Mouse (Mus musculus) liver, embryonic 12.5 days (tissue): ENCODE data around the gene Rusc2. TPM values are rescaled to one million over a fixed set of nuclear protein-coding genes. Genes with fewer than 3 reads are reported as not detected.

Experiments
- ATAC-seq: fragments of 200-750 bp; cut with Nextera tagmentation; 2 replicates; pipeline ENCODE4 v1.8.0; 2017; ENCODE audit warnings: moderate number of reproducible peaks, mild to moderate bottlenecking, moderate library complexity
- H3K27ac ChIP-seq: fragments of 300-500 bp; sonication (generic); 2 replicates; pipeline ENCODE4 v1.5.1; 2016; ENCODE audit warnings: mild to moderate bottlenecking
- H3K27me3 ChIP-seq: fragments of 300-500 bp; sonication (generic); replicated peaks from 2 replicates; pipeline ENCODE4 v1.6.1; 2016; ENCODE audit warnings: mild to moderate bottlenecking, moderate library complexity
- H3K36me3 ChIP-seq: fragments of 300-500 bp; sonication (generic); 2 replicates; pipeline ENCODE4 v1.6.1; 2016; ENCODE audit warnings: mild to moderate bottlenecking, moderate library complexity
- H3K4me1 ChIP-seq: fragments of 300-500 bp; sonication (generic); 2 replicates; pipeline ENCODE4 v1.6.1; 2016
- H3K4me2 ChIP-seq: fragments of 300-500 bp; sonication (generic); 2 replicates; pipeline ENCODE4 v1.6.1; 2016; ENCODE audit warnings: mild to moderate bottlenecking, moderate library complexity
- H3K4me3 ChIP-seq: fragments of 300-500 bp; sonication (generic); 2 replicates; pipeline ENCODE4 v1.5.1; 2016; ENCODE audit warnings: mild to moderate bottlenecking, moderate library complexity
- H3K9ac ChIP-seq: fragments of 300-500 bp; sonication (generic); 2 replicates; pipeline ENCODE4 v1.6.1; 2016; ENCODE audit warnings: mild to moderate bottlenecking, moderate library complexity
- H3K9me3 ChIP-seq: fragments of 300-500 bp; sonication (generic); replicated peaks from 2 replicates; pipeline ENCODE4 v1.6.1; 2016; ENCODE audit warnings: mild to moderate bottlenecking, moderate library complexity
- WGBS: fragments of 180-500 bp; shearing (Covaris S2); methylation state at CpG from one replicate; pipeline ENCODE4 v1.1.7; 2016; ENCODE audit not compliant: insufficient replicate concordance; 5-methylcytosine and 5-hydroxymethylcytosine counted together
- polyA plus RNA-seq: library from polyadenylated mRNA; unstranded; fragments of >200 nt; fragmentation: Nextera tagmentation; extraction: Ambion mirVana; gene quantifications from 2 replicates; pipeline ENCODE4 v1.2.1, GENCODE M21; 2016

The Rusc2 gene
- polyA plus RNA-seq, 1 experiment from 2014 or later: 1.7 TPM

DNA sequence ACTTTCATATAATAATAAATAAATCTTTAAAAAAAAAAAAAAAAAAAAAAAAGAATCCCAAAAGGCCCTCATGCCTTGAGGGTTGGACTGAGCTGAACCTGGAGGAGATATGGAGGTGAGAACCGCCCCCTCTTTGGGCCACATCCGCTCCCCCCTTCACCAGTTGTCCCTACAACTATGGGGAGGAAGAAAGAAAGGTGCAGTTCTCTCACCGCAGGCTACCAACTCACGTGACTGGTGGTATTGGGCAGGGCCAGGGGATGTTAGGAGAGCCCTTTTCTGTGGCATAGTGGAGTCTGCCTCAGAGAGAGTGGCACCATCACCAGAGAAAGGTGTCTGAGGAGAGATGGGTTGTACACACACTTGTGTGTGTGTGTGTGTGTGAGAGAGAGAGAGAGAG lies 74.7 kb downstream of the Rusc2 start:
- H3K9me3 ChIP-seq: no peaks in the 10 kb centered on the region

DNA sequence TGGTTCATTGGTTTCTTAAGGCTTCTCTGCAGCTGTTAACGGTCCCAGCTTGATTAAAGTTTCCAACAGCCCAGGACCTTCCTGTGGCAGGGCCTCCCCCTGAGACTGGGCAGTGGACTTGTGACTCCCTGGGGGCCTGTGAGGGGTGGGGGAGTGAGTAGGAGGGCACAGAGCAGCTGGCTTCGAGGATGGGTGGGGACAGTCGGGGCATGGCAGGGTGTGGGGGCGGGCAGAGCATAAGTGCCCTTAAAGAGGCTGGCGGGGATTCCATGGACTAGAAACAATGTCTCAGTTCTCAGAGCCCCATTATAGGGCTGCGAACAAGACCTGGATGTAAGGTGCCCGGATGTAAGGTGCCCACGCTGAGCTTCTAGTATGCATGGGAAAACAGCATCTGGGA lies 75.3 kb downstream of the Rusc2 start:
- Histone ChIP-seq H3K27me3 (peaks cover 56% of the 10 kb centered on the region), H3K4me1 (peaks cover 16% of the 10 kb centered on the region; the same call in 1 of the 2 replicates), H3K4me2 (no peak overlapping the region), H3K9ac (no peak overlapping the region), H3K36me3 (no peaks in the 10 kb centered on the region), H3K27ac (no peak overlapping the region), H3K4me3 (no peak overlapping the region), H3K9me3 (no peaks in the 10 kb centered on the region)
- 27% methylated on average over 8 of the region's 8 CpGs for WGBS
- ATAC-seq: no peak

More for the DNA sequence above, 74.7 kb downstream of the Rusc2 start:
- no peak overlapping the region for H3K27ac ChIP-seq
- H3K9ac ChIP-seq: no peak overlapping the region
- H3K4me3 ChIP-seq: no peak overlapping the region
- H3K4me2 ChIP-seq: no peak overlapping the region
- H3K27me3 ChIP-seq: peaks cover 63% of the 10 kb centered on the region
- H3K4me1 ChIP-seq: peaks cover 16% of the 10 kb centered on the region; the same call in 1 of the 2 replicates
- WGBS: 13% methylated on average over 4 of the region's 4 CpGs
- ATAC-seq: no peak
- H3K36me3 ChIP-seq: no peaks in the 10 kb centered on the region

DNA sequence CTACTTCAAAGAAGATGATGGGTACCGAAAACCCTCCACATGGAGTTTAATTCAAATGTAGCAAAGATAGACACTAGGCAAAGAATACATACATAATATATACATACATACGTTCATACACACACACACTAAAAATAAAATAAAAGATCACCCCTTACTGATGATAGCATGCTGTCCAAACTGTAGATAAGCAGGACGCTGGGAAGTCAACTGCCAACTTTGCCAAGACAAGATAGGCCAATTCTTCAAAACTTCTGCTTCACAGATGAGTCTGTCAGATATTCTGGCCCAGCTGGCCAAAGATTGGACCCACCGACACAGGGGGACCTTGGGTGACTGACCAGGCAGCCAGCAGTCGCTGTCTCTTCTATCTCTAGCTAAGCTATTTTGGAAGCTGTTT lies 81.3 kb downstream of the Rusc2 start:
- Histone ChIP-seq H3K9ac (no peak overlapping the region), H3K4me3 (no peak overlapping the region), H3K27ac (no peak overlapping the region), H3K27me3 (peaks cover 1% of the 10 kb centered on the region; the same call in 1 of the 2 replicates), H3K4me2 (no peak overlapping the region), H3K36me3 (no peaks in the 10 kb centered on the region), H3K9me3 (no peaks in the 10 kb centered on the region), H3K4me1 (no peaks in the 10 kb centered on the region)
- 61% methylated on average over 5 of the region's 5 CpGs for WGBS
- no peak for ATAC-seq

DNA sequence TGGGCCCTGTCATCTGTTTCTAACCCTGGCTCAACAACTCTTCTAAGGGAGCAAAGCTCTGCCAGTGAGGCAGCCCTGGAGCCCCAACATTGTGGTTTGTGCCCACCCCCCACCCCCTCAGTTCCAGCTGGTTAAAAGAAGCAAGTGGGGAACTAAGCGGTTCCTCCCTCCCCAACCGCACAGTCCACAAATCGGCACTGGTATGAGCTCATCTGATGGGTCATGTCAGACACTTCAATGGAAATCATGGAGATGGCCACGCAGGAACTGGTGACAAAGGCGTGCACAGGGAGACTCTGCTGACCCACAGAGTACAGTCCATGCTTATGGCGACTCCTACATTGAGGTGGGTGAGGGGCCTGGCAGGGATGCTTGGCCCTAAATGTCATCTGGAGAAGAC lies 84.2 kb downstream of the Rusc2 start:
- Histone ChIP-seq H3K9me3 (no peaks in the 10 kb centered on the region), H3K9ac (no peak overlapping the region), H3K36me3 (no peaks in the 10 kb centered on the region), H3K4me3 (no peak overlapping the region), H3K4me2 (no peak overlapping the region), H3K4me1 (no peaks in the 10 kb centered on the region), H3K27ac (no peak overlapping the region), H3K27me3 (no peaks in the 10 kb centered on the region)
- ATAC-seq: no peak
- 62% methylated on average over 6 of the region's 6 CpGs for WGBS

DNA sequence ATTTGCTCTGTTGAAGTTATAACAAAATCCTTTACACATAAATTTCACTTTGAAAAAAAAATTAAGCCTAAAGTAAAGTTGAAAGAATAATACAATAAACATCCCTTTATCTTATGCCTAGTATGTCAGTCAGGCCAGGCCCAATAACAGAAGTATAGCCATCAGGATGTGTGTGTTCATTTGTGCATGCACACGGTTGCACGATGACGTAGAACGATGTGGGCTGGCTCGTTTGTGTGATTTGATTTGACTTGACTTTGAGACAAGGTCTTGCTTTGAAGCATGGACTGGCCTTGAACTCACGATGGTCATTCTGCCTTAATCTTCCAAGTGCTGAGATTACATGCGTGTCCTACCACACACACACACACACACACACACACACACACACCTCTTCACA lies 85.1 kb downstream of the Rusc2 start:
- no peak overlapping the region for H3K4me2 ChIP-seq
- WGBS: 80% methylated on average over 7 of the region's 7 CpGs
- no peak for ATAC-seq

DNA sequence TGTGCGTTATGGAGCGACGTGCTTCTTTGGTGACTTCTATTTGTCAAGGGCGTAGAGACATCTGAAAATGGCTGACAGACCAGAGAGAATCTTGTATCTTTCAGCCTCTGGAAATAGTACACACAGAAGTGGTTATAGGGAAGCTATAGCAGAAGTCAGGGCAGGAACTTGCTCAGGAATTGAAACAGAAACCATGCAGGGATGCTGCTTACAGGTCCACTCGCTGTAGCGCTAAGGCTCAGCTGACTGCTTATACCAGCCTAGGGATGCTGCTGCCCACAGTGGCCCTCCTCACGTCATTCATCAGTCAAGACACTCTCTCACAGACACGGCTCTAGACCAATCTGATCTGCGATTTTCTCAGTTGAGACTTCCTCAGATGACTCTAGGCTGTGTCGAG lies 88.5 kb downstream of the Rusc2 start:
- ATAC-seq: no peak
- Histone ChIP-seq H3K4me1 (no peaks in the 10 kb centered on the region), H3K27me3 (0 out of 2 replicates have a peak, but pooled peaks cover 3% of the 10 kb centered on the region), H3K36me3 (no peaks in the 10 kb centered on the region), H3K4me3 (no peak overlapping the region), H3K27ac (no peak overlapping the region), H3K4me2 (no peak overlapping the region), H3K9me3 (no peaks in the 10 kb centered on the region), H3K9ac (no peak overlapping the region)
- WGBS: 71% methylated on average over 10 of the region's 10 CpGs

More for the DNA sequence above, 85.1 kb downstream of the Rusc2 start:
- Histone ChIP-seq H3K27ac (no peak overlapping the region), H3K4me1 (no peaks in the 10 kb centered on the region), H3K4me3 (no peak overlapping the region), H3K36me3 (no peaks in the 10 kb centered on the region), H3K9ac (no peak overlapping the region), H3K27me3 (no peaks in the 10 kb centered on the region), H3K9me3 (no peaks in the 10 kb centered on the region)

DNA sequence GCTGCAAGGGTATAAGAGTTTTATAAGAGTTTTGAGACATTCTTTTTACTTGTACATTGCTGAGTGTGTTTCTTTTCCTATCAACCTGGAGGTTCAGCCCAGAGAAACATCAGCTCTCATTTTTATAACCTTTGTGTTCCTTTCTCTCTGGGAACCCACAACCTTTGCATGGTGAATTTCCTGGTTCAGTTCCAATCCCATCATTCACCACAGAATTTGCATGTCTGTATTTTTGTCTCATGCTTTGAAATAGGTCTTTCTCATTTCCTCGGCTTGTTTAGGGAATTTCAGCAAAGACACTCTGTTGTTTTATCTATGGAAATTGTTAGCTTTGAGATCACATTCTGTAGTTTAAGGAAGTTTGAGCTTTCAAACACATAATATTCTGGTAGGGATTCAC lies 91.9 kb downstream of the Rusc2 start:
- WGBS: 40% methylated on average over 1 of the region's 1 CpGs

DNA sequence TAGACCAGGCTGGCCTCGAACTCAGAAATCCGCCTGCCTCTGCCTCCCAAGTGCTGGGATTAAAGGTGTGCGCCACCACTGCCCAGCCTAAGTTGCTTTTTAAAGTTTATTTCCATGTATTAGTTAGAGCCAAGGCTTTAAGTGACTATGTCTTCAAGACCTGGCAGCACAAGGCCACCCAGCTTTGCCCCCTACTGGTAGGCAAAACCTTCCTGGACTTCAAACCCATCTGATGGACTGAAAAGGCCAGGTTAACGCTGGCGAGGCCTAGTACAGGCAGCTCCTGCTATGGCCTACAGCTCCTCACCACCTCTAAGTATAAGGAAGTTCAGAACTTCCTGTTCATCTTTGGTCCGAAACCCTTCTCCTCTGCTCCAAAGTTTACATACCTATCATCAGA lies 94.8 kb downstream of the Rusc2 start:
- ATAC-seq: no peak
- Histone ChIP-seq H3K4me3 (no peak overlapping the region), H3K4me1 (peaks cover 17% of the 10 kb centered on the region), H3K36me3 (no peaks in the 10 kb centered on the region), H3K4me2 (no peak overlapping the region), H3K27ac (no peak overlapping the region), H3K27me3 (0 out of 2 replicates have a peak, but pooled peaks cover 3% of the 10 kb centered on the region), H3K9me3 (no peaks in the 10 kb centered on the region), H3K9ac (no peak overlapping the region)
- WGBS: 71% methylated on average over 6 of the region's 6 CpGs

More for the DNA sequence above, 91.9 kb downstream of the Rusc2 start:
- no peaks in the 10 kb centered on the region for H3K36me3 ChIP-seq
- no peak for ATAC-seq
- no peak overlapping the region for H3K27ac ChIP-seq
- no peak overlapping the region for H3K4me3 ChIP-seq
- peaks cover 8% of the 10 kb centered on the region for H3K4me1 ChIP-seq
- 0 out of 2 replicates have a peak, but pooled peaks cover 3% of the 10 kb centered on the region for H3K27me3 ChIP-seq
- no peak overlapping the region for H3K4me2 ChIP-seq
- H3K9me3 ChIP-seq: no peaks in the 10 kb centered on the region
- H3K9ac ChIP-seq: no peak overlapping the region

Other genes with a start within 250 kb of the Rusc2 start
- 0.07 and 0.27 TPM in 2 replicates for gene Atp8b5, start 114.8 kb upstream of the Rusc2 start, polyA plus RNA-seq
- gene Fam166b, start 47.2 kb downstream of the Rusc2 start, polyA plus RNA-seq: not detected in 2 replicates
- gene Tesk1, start 60.0 kb downstream of the Rusc2 start, polyA plus RNA-seq: 2.8 and 3.2 TPM in 2 replicates
- 1.1 TPM in 2 replicates for gene Cd72, start 72.6 kb downstream of the Rusc2 start, polyA plus RNA-seq
- not detected in 2 replicates for gene Sit1, start 101.8 kb downstream of the Rusc2 start, polyA plus RNA-seq
- 38.3 and 40.0 TPM in 2 replicates for gene Ccdc107, start 110.9 kb downstream of the Rusc2 start, polyA plus RNA-seq
- gene Arhgef39, start 117.7 kb downstream of the Rusc2 start, polyA plus RNA-seq: 32.6 and 35.8 TPM in 2 replicates
- gene Car9, start 125.0 kb downstream of the Rusc2 start, polyA plus RNA-seq: 1.2 and 1.3 TPM in 2 replicates
- 27.9 and 29.9 TPM in 2 replicates for gene Tpm2, start 141.8 kb downstream of the Rusc2 start, polyA plus RNA-seq
- 17.9 and 19.7 TPM in 2 replicates for gene Creb3, start 180.4 kb downstream of the Rusc2 start, polyA plus RNA-seq
- gene Tln1, start 180.7 kb downstream of the Rusc2 start, polyA plus RNA-seq: 73.3 and 75.5 TPM in 2 replicates
- gene Rgp1, start 196.7 kb downstream of the Rusc2 start, polyA plus RNA-seq: 17.4 and 18.0 TPM in 2 replicates
- 23.5 and 23.6 TPM in 2 replicates for gene Gba2, start 196.9 kb downstream of the Rusc2 start, polyA plus RNA-seq
- gene Msmp, start 202.5 kb downstream of the Rusc2 start, polyA plus RNA-seq: 1.1 TPM in 1 of 2 replicates, not detected in the other
- 1.5 and 2.1 TPM in 2 replicates for gene Npr2, start 250.0 kb downstream of the Rusc2 start, polyA plus RNA-seq